Mouse (Mus musculus) heart, embryonic 11.5 days (tissue): Measurements from ENCODE around the gene Phldb2. TPM values are rescaled to one million over a fixed set of nuclear protein-coding genes. Genes with fewer than 3 reads are reported as not detected.

Experiments
- ATAC-seq: fragments of 200-750 bp; cut with Nextera tagmentation; replicated peaks from 2 replicates; pipeline ENCODE4 v1.8.0; 2017; ENCODE audit warnings: moderate library complexity; ENCODE audit not compliant: insufficient number of reproducible peaks, low FRiP score, low TSS enrichment
- H3K27ac ChIP-seq: fragments of 300-500 bp; sonication (generic); 2 replicates; pipeline ENCODE4 v1.5.1; 2014; ENCODE audit warnings: mild to moderate bottlenecking, low read depth, low read length
- H3K27me3 ChIP-seq: fragments of 300-500 bp; sonication (generic); 2 replicates; pipeline ENCODE4 v1.6.1; 2014; ENCODE audit warnings: mild to moderate bottlenecking, low read length, mixed read lengths; ENCODE audit not compliant: control insufficient read depth, insufficient read depth
- H3K36me3 ChIP-seq: fragments of 300-500 bp; sonication (generic); 2 replicates; pipeline ENCODE4 v1.6.1; 2014; ENCODE audit warnings: mild to moderate bottlenecking, low read length, moderate library complexity, mixed read lengths; ENCODE audit not compliant: control insufficient read depth, insufficient read depth
- H3K4me1 ChIP-seq: fragments of 300-500 bp; sonication (generic); 2 replicates; pipeline ENCODE4 v1.6.1; 2014; ENCODE audit warnings: low read length; ENCODE audit not compliant: control insufficient read depth, insufficient read depth
- H3K4me2 ChIP-seq: fragments of 300-500 bp; sonication (generic); 2 replicates; pipeline ENCODE4 v1.6.1; 2014; ENCODE audit warnings: mild to moderate bottlenecking, moderate library complexity
- H3K4me3 ChIP-seq: fragments of 300-500 bp; sonication (generic); 2 replicates; pipeline ENCODE4 v1.5.1; 2014; ENCODE audit warnings: low read depth, low read length
- H3K9ac ChIP-seq: fragments of 300-500 bp; sonication (generic); 2 replicates; pipeline ENCODE4 v1.6.1; 2014; ENCODE audit warnings: mild to moderate bottlenecking, low read depth, low read length, moderate library complexity
- H3K9me3 ChIP-seq: fragments of 300-500 bp; sonication (generic); replicated peaks from 2 replicates; pipeline ENCODE4 v1.6.1; 2016; ENCODE audit warnings: low read length; ENCODE audit not compliant: control insufficient read depth
- WGBS: fragments of 180-500 bp; shearing (Covaris S2); extraction: QIAGEN DNeasy Blood & Tissue Kit; methylation state at CpG from one replicate; pipeline ENCODE4 v1.1.7; 2014; ENCODE audit not compliant: insufficient replicate concordance; 5-methylcytosine and 5-hydroxymethylcytosine counted together
- polyA plus RNA-seq: library from polyadenylated mRNA; unstranded; fragments of >200 nt; fragmentation: Nextera tagmentation; extraction: Ambion mirVana; gene quantifications from 2 replicates; pipeline ENCODE4 v1.2.1, GENCODE M21; 2014

The Phldb2 gene
- polyA plus RNA-seq, 1 experiment from 2014 or later = 37.3 TPM

GRCm38 (mm10) chr16:45831094-45831872 lies 122.1 kb downstream of the Phldb2 start:
- no peak for ATAC-seq
- Histone ChIP-seq H3K9ac (no peak overlapping the region), H3K4me1 (peaks cover 22% of the 10 kb centered on the region), H3K9me3 (peaks cover 4% of the 10 kb centered on the region; the same call in 1 of the 2 replicates), H3K4me3 (no peak overlapping the region), H3K4me2 (peak overlapping the region; percentile 34; the same call in 1 of the 2 replicates), H3K27me3 (no peaks in the 10 kb centered on the region), H3K27ac (peak overlapping the region; percentile 79), H3K36me3 (peaks cover 7% of the 10 kb centered on the region; the same call in 1 of the 2 replicates)
- WGBS = 54% methylated on average over 4 of the region's 4 CpGs

DNA sequence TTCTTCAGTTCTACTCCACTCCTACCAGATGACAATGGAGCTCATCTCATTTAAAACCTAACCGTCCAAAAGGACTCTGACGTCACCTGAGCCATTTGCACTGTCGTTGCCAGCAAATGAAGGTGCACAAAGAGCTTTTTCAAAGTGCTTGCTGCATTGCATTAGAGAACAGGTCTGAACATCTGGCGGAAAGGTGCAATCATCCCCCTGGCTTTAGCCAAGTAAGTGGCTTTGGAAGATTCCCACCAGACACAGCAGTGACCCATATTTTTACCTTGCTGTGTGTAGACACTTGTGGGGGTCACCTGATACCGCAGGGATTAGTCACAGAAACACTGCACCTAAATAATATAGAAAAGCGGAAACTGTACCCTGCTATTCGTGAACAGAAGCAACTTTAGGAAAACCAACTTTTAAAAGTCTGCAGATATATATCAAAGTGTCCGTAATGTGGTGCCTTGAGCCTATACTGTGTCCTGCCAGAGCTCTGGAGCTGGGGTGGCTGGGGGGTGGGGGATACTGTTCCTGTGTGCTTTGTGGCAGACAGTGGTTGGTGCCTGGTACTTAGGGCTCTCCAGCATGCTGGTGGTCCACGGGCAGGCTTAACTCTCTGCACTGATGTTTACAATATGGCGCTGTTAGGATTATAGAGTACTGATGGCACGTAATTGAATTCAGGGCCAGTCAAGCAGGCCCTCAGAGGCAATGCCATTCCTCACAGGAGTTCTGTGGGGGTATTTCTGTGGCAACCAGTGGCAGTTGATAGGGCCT lies 123.1 kb downstream of the Phldb2 start:
- Histone ChIP-seq H3K27ac (0 out of 2 replicates have a peak overlapping the region, but pooled peaks have one; percentile 41), H3K4me2 (no peak overlapping the region)
- ATAC-seq = no peak

GRCm38 (mm10) chr16:45825309-45825708 lies 128.1 kb downstream of the Phldb2 start:
- no peak for ATAC-seq
- Histone ChIP-seq H3K27me3 (no peaks in the 10 kb centered on the region), H3K4me1 (0 out of 2 replicates have a peak, but pooled peaks cover under 1% of the 10 kb centered on the region), H3K9ac (no peak overlapping the region), H3K9me3 (peaks cover 4% of the 10 kb centered on the region; the same call in 1 of the 2 replicates), H3K27ac (no peak overlapping the region), H3K36me3 (peaks cover 18% of the 10 kb centered on the region), H3K4me2 (no peak overlapping the region), H3K4me3 (no peak overlapping the region)
- 82% methylated on average over 10 of the region's 10 CpGs for WGBS

More for the DNA sequence above, 123.1 kb downstream of the Phldb2 start:
- WGBS = 75% methylated on average over 11 of the region's 11 CpGs
- Histone ChIP-seq H3K36me3 (peaks cover 9% of the 10 kb centered on the region), H3K9me3 (peaks cover 4% of the 10 kb centered on the region; the same call in 1 of the 2 replicates), H3K4me1 (peaks cover 22% of the 10 kb centered on the region), H3K27me3 (no peaks in the 10 kb centered on the region), H3K9ac (no peak overlapping the region), H3K4me3 (no peak overlapping the region)

- Histone ChIP-seq H3K9me3 (peaks cover 4% of the 10 kb centered on the region; the same call in 1 of the 2 replicates), H3K4me2 (no peak overlapping the region), H3K27me3 (no peaks in the 10 kb centered on the region), H3K4me3 (no peak overlapping the region), H3K27ac (no peak overlapping the region), H3K36me3 (peaks cover 14% of the 10 kb centered on the region), H3K9ac (no peak overlapping the region), H3K4me1 (no peaks in the 10 kb centered on the region)
- no peak for ATAC-seq
- 65% methylated on average over 4 of the region's 4 CpGs for WGBS
Observed at GRCm38 (mm10) chr16:45824025-45824424, 129.4 kb downstream of the Phldb2 start.

DNA sequence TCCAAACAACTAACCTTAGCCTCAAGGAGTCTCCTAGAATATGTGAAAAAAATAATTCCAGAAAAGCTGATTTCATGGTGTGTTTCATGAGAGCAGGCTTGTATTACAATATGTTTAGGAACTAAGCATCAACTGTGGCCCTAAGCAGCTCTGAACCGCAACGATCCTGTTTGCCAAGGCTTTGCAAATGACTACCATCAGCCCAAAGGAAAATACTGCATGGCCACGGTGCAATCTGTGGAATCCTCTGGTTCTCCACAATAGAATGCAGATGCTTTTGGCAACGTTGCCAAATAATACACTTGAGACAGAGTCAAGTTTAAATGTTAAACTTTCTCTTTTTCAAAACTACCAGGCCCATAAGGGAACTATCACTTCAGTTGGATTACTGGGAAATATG lies 133.5 kb downstream of the Phldb2 start:
- H3K9ac ChIP-seq = no peak overlapping the region
- no peak for ATAC-seq
- no peak overlapping the region for H3K4me3 ChIP-seq
- H3K36me3 ChIP-seq = peaks cover 7% of the 10 kb centered on the region
- WGBS = 85% methylated on average over 4 of the region's 4 CpGs
- no peaks in the 10 kb centered on the region for H3K9me3 ChIP-seq
- H3K4me1 ChIP-seq = no peaks in the 10 kb centered on the region
- no peak overlapping the region for H3K27ac ChIP-seq
- H3K4me2 ChIP-seq = no peak overlapping the region
- H3K27me3 ChIP-seq = no peaks in the 10 kb centered on the region

DNA sequence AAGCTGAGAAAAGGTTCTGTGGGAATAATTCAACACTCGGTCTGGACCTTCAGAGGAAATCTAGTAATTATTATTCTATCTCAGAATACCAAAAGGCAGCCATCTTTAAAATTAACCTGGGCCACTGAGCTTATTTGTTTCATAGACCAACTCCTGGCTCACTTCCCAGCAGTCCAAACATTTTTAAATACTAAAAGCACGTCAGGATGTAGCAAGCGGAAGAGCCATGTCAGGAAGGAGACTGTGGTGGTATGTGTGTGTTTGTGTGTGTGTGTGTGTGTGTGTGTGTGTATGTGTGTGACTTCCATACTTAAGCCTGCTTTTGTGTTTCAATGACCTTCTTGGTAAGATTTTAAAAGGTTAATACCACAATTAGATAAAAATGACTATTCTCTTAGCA lies 135.6 kb downstream of the Phldb2 start:
- Histone ChIP-seq H3K27ac (no peak overlapping the region), H3K4me3 (no peak overlapping the region), H3K27me3 (no peaks in the 10 kb centered on the region), H3K4me2 (no peak overlapping the region), H3K4me1 (no peaks in the 10 kb centered on the region), H3K9me3 (no peaks in the 10 kb centered on the region), H3K9ac (no peak overlapping the region), H3K36me3 (no peaks in the 10 kb centered on the region)
- WGBS = 85% methylated on average over 3 of the region's 3 CpGs
- no peak for ATAC-seq

DNA sequence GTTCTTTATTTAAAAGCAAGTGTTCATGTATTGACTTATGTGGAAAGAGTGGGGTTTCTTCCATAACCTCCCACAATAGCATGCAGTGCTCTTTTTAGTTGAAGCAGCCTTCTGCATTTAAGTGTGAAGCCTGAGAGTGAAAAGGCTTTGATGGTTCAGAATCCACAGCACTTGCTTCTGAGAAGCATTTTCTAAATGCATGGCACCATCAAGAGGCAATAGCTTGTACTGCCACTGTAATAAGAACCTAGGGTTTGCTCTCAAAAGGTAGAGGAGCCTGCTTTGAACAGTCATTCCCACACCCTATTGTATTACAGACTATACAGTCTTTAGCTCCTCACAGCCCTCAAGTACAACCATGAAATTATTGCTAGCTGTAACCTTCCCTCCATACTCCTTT lies 136.7 kb downstream of the Phldb2 start:
- no peak overlapping the region for H3K27ac ChIP-seq
- no peaks in the 10 kb centered on the region for H3K27me3 ChIP-seq
- no peaks in the 10 kb centered on the region for H3K36me3 ChIP-seq
- H3K4me3 ChIP-seq = no peak overlapping the region
- no peaks in the 10 kb centered on the region for H3K4me1 ChIP-seq
- no peak overlapping the region for H3K4me2 ChIP-seq
- H3K9me3 ChIP-seq = no peaks in the 10 kb centered on the region
- no peak overlapping the region for H3K9ac ChIP-seq
- ATAC-seq = no peak

DNA sequence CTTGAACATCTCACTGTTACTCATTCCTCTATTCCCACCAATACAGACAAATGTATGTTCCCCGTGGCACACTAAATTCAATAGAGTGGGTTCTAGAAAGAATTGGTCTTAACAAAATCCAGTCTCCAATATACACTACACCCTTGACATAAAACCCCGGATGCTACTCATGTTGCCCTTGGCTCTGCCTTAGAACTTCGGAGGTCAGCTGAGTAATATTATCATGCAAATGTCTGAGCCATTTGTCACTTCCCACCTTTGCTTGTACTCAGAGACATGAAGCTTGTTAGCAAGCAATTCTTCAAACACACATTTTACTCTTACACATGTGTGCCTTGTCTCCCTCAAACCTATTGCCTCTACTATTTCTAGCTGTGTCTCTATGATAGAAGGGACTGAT lies 138.8 kb downstream of the Phldb2 start:
- no peak overlapping the region for H3K9ac ChIP-seq
- no peaks in the 10 kb centered on the region for H3K9me3 ChIP-seq
- ATAC-seq = no peak
- no peaks in the 10 kb centered on the region for H3K27me3 ChIP-seq
- H3K4me1 ChIP-seq = peaks cover 18% of the 10 kb centered on the region
- H3K4me2 ChIP-seq = no peak overlapping the region
- H3K27ac ChIP-seq = no peak overlapping the region
- H3K4me3 ChIP-seq = no peak overlapping the region
- whole genome bisulfite sequencing = 78% methylated on average over 3 of the region's 3 CpGs
- no peaks in the 10 kb centered on the region for H3K36me3 ChIP-seq
